Mouse (Mus musculus) olfactory bulb, adult 2 months (tissue): ENCODE results near the gene Gnat1.

Source experiments
- CTCF ChIP-seq: fragments of 200-500 bp; IDR thresholded peaks from 2 replicates; pipeline ENCODE4 v1.5.1; 2012; ENCODE audit warnings: low read depth, mild to moderate bottlenecking, low read length, moderate library complexity; ENCODE audit not compliant: insufficient read depth
- POLR2A ChIP-seq: fragments of 200-500 bp; IDR thresholded peaks from 2 replicates; pipeline ENCODE4 v1.6.1; 2012; ENCODE audit warnings: mild to moderate bottlenecking, low read depth, low read length, moderate library complexity; ENCODE audit not compliant: insufficient read depth

DNA sequence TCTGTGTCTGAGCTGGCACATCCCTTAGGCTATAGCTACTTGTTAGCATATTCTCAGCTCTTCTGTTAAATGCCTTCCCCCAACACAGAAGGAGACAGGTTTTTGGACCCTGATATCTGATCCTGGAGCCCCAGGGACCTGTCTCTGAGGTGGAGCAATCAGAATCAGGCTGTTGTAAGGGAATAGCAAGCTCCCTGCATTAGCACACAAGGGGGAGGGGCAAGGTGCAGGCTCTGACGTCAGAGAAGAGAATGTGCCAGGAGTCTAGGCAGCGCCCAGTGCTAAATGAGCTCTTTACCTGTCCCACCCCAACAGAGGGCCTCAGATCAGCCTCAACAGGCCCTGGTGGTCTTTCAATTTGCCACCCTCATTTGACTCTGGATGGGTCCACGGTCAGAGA is 47.5 kb upstream of the Gnat1 start:
- TF ChIP-seq POLR2A (no peak), CTCF (no peak)
